Mouse (Mus musculus) lung, adult 2 months (tissue): ENCODE data around the gene Grcc10.

Experiments
- CTCF ChIP-seq: fragments of 200-500 bp; IDR thresholded peaks from 2 replicates; pipeline ENCODE4 v1.5.1; 2011; ENCODE audit warnings: mild to moderate bottlenecking, low read length, control low read depth; ENCODE audit not compliant: insufficient read depth
- POLR2A ChIP-seq: fragments of 200-500 bp; IDR thresholded peaks from 2 replicates; pipeline ENCODE4 v1.6.1; 2011; ENCODE audit warnings: low read depth, mild to moderate bottlenecking, control low read depth, low read length, borderline replicate concordance; ENCODE audit errors: extremely low read depth

- TF ChIP-seq CTCF (no peak), POLR2A (no peak)
Measured at GRCm38 (mm10) chr6:124720904-124721303, 20.3 kb downstream of the Grcc10 start.
